Mouse (Mus musculus) 3T3-L1 (cell line): ENCODE data around the gene Mapt.
A peak's percentile ranks its signal among the peaks of the same experiment; 100 is the strongest.

ENCODE experiments used
- DNase-seq: peaks from one replicate; pipeline ENCODE4 v3.0.0-alpha.2; 2015; ENCODE audit warnings: low read depth, low spot score

Mapt gene

GRCm38 (mm10) chr11:104311643-104312042 lies 80.5 kb downstream of the Mapt start:
- no peak for DNase-seq

GRCm38 (mm10) chr11:104315703-104316102 lies 84.5 kb downstream of the Mapt start:
- peak; percentile 94 for DNase-seq

GRCm38 (mm10) chr11:104316685-104317400 lies 85.7 kb downstream of the Mapt start:
- DNase-seq: no peak

GRCm38 (mm10) chr11:104317631-104318030 lies 86.4 kb downstream of the Mapt start:
- DNase-seq: no peak

- peak; percentile 79 for DNase-seq
Observed at GRCm38 (mm10) chr11:104318940-104319781, 88.0 kb downstream of the Mapt start.

- DNase-seq: no peak
Observed at GRCm38 (mm10) chr11:104320511-104320910, 89.3 kb downstream of the Mapt start.

- no peak for DNase-seq
Observed at GRCm38 (mm10) chr11:104322142-104322541, 91.0 kb downstream of the Mapt start.

GRCm38 (mm10) chr11:104327462-104327861 lies 96.3 kb downstream of the Mapt start:
- no peak for DNase-seq

- DNase-seq: no peak
Observed at GRCm38 (mm10) chr11:104327946-104328345, 96.8 kb downstream of the Mapt start.

- DNase-seq: no peak
Observed at GRCm38 (mm10) chr11:104329185-104329926, 98.2 kb downstream of the Mapt start.

GRCm38 (mm10) chr11:104330151-104330550 lies 99.0 kb downstream of the Mapt start:
- DNase-seq: no peak

- DNase-seq: no peak
Observed at GRCm38 (mm10) chr11:104331208-104331607, 100.0 kb downstream of the Mapt start.

GRCm38 (mm10) chr11:104332105-104332504 lies 100.9 kb downstream of the Mapt start:
- no peak for DNase-seq

- DNase-seq: no peak
Observed at GRCm38 (mm10) chr11:104334115-104334514, 102.9 kb downstream of the Mapt start.

GRCm38 (mm10) chr11:104334946-104335345 lies 103.8 kb downstream of the Mapt start:
- DNase-seq: no peak

- DNase-seq: peak; percentile 62
Observed at GRCm38 (mm10) chr11:104346931-104347330, 115.7 kb downstream of the Mapt start.

- DNase-seq: peak; percentile 98
Observed at GRCm38 (mm10) chr11:104361790-104362189, 130.6 kb downstream of the Mapt start.

- no peak for DNase-seq
Observed at GRCm38 (mm10) chr11:104362704-104363103, 131.5 kb downstream of the Mapt start.

GRCm38 (mm10) chr11:104363823-104364600 lies 132.8 kb downstream of the Mapt start:
- peak; percentile 29 for DNase-seq

GRCm38 (mm10) chr11:104367486-104368190 lies 136.4 kb downstream of the Mapt start:
- no peak for DNase-seq

GRCm38 (mm10) chr11:104376291-104376690 lies 145.1 kb downstream of the Mapt start:
- no peak for DNase-seq
